Mouse (Mus musculus): ENCODE measurements around the gene Ccdc50. TPM values are rescaled to one million over a fixed set of nuclear protein-coding genes. Genes with fewer than 3 reads are reported as not detected.
A peak's percentile ranks its signal among the peaks of the same experiment; 100 is the strongest.

The Ccdc50 gene
- polyA plus RNA-seq, 1 experiment: 8.4 TPM

- DNase-seq: no peak
- no peak overlapping the region for H3K4me3 ChIP-seq (ENCODE audit: control insufficient read depth, insufficient read depth, low read length)
- H3K36me3 ChIP-seq (ENCODE audit: control insufficient read depth, insufficient read depth, low read length): no peaks in the 10 kb centered on the region
- TF ChIP-seq POLR2A (IDR thresholded peaks at IDR 0.05; ENCODE audit: control insufficient read depth, extremely low read depth, insufficient read depth, low read length, poor library complexity) (no peak), CTCF (IDR thresholded peaks at IDR 0.05; ENCODE audit: borderline replicate concordance, control insufficient read depth, extremely low read depth, insufficient read depth, low read length, poor library complexity) (no peak)
- WGBS: 86% methylated on average over 4 of the region's 4 CpGs
- no peak overlapping the region for H3K27ac ChIP-seq (ENCODE audit: control insufficient read depth, insufficient read depth, low read length)
- peaks cover 5% of the 10 kb centered on the region; the same call in 1 of the 2 replicates for H3K4me1 ChIP-seq (replicated peaks; ENCODE audit: control insufficient read depth, insufficient read depth, low read length)
- no peaks in the 10 kb centered on the region for H3K27me3 ChIP-seq (ENCODE audit: control insufficient read depth, insufficient read depth, low read length)
Observed at GRCm38 (mm10) chr16:27384893-27385603, 3.6 kb upstream of the Ccdc50 start.

- no peak overlapping the region for H3K4me3 ChIP-seq (ENCODE audit: control insufficient read depth, insufficient read depth, low read length)
- WGBS: 97% methylated on average over 1 of the region's 1 CpGs
- no peaks in the 10 kb centered on the region for H3K36me3 ChIP-seq (ENCODE audit: control insufficient read depth, insufficient read depth, low read length)
- H3K27ac ChIP-seq (ENCODE audit: control insufficient read depth, insufficient read depth, low read length): no peak overlapping the region
- TF ChIP-seq POLR2A (IDR thresholded peaks at IDR 0.05; ENCODE audit: control insufficient read depth, extremely low read depth, insufficient read depth, low read length, poor library complexity) (no peak), CTCF (IDR thresholded peaks at IDR 0.05; ENCODE audit: borderline replicate concordance, control insufficient read depth, extremely low read depth, insufficient read depth, low read length, poor library complexity) (no peak)
- H3K4me1 ChIP-seq (replicated peaks; ENCODE audit: control insufficient read depth, insufficient read depth, low read length): peaks cover 5% of the 10 kb centered on the region; the same call in 1 of the 2 replicates
- H3K27me3 ChIP-seq (ENCODE audit: control insufficient read depth, insufficient read depth, low read length): no peaks in the 10 kb centered on the region
- DNase-seq: no peak
Observed at GRCm38 (mm10) chr16:27385649-27386048, 3.0 kb upstream of the Ccdc50 start.

GRCm38 (mm10) chr16:27386850-27387407, 1.7 kb upstream of the Ccdc50 start:
- Histone ChIP-seq H3K27ac (ENCODE audit: control insufficient read depth, insufficient read depth, low read length) (no peak overlapping the region), H3K27me3 (ENCODE audit: control insufficient read depth, insufficient read depth, low read length) (no peaks in the 10 kb centered on the region), H3K36me3 (ENCODE audit: control insufficient read depth, insufficient read depth, low read length) (no peaks in the 10 kb centered on the region), H3K4me3 (ENCODE audit: control insufficient read depth, insufficient read depth, low read length) (no peak overlapping the region), H3K4me1 (replicated peaks; ENCODE audit: control insufficient read depth, insufficient read depth, low read length) (peaks cover 5% of the 10 kb centered on the region; the same call in 1 of the 2 replicates)
- DNase-seq: no peak
- 68% methylated on average over 4 of the region's 4 CpGs for WGBS
- TF ChIP-seq POLR2A (IDR thresholded peaks at IDR 0.05; ENCODE audit: control insufficient read depth, extremely low read depth, insufficient read depth, low read length, poor library complexity): no peak
- TF ChIP-seq CTCF (IDR thresholded peaks at IDR 0.05; ENCODE audit: borderline replicate concordance, control insufficient read depth, extremely low read depth, insufficient read depth, low read length, poor library complexity): no peak

GRCm38 (mm10) chr16:27387634-27388611, 746 bp upstream of the Ccdc50 start:
- Histone ChIP-seq H3K27ac (ENCODE audit: control insufficient read depth, insufficient read depth, low read length) (no peak overlapping the region), H3K4me1 (replicated peaks; ENCODE audit: control insufficient read depth, insufficient read depth, low read length) (peaks cover 5% of the 10 kb centered on the region; the same call in 1 of the 2 replicates), H3K36me3 (ENCODE audit: control insufficient read depth, insufficient read depth, low read length) (no peaks in the 10 kb centered on the region), H3K27me3 (ENCODE audit: control insufficient read depth, insufficient read depth, low read length) (no peaks in the 10 kb centered on the region), H3K4me3 (ENCODE audit: control insufficient read depth, insufficient read depth, low read length) (no peak overlapping the region)
- no peak for DNase-seq
- 23% methylated on average over 12 of the region's 12 CpGs for WGBS
- TF ChIP-seq CTCF (IDR thresholded peaks at IDR 0.05; ENCODE audit: borderline replicate concordance, control insufficient read depth, extremely low read depth, insufficient read depth, low read length, poor library complexity) (no peak), POLR2A (IDR thresholded peaks at IDR 0.05; ENCODE audit: control insufficient read depth, extremely low read depth, insufficient read depth, low read length, poor library complexity) (no peak)

GRCm38 (mm10) chr16:27389534-27390282, 1.0 kb downstream of the Ccdc50 start:
- peak; percentile 4 for DNase-seq
- 41% methylated on average over 7 of the region's 7 CpGs for WGBS
- Histone ChIP-seq H3K27me3 (ENCODE audit: control insufficient read depth, insufficient read depth, low read length) (no peaks in the 10 kb centered on the region), H3K4me1 (replicated peaks; ENCODE audit: control insufficient read depth, insufficient read depth, low read length) (peaks cover 5% of the 10 kb centered on the region; the same call in 1 of the 2 replicates), H3K27ac (ENCODE audit: control insufficient read depth, insufficient read depth, low read length) (no peak overlapping the region; the same call in 1 of the 2 replicates), H3K4me3 (ENCODE audit: control insufficient read depth, insufficient read depth, low read length) (peak overlapping the region; percentile 99; the same call in 1 of the 2 replicates), H3K36me3 (ENCODE audit: control insufficient read depth, insufficient read depth, low read length) (no peaks in the 10 kb centered on the region)
- TF ChIP-seq CTCF (IDR thresholded peaks at IDR 0.05; ENCODE audit: borderline replicate concordance, control insufficient read depth, extremely low read depth, insufficient read depth, low read length, poor library complexity) (no peak), POLR2A (IDR thresholded peaks at IDR 0.05; ENCODE audit: control insufficient read depth, extremely low read depth, insufficient read depth, low read length, poor library complexity) (no peak)
